Mouse (Mus musculus): ENCODE data around the gene Rpl41. TPM values are rescaled to one million over a fixed set of nuclear protein-coding genes. Genes with fewer than 3 reads are reported as not detected.
"Not testable (repeated sequence)": the region's sequence is repeated elsewhere in the genome, so short reads cannot be mapped to it uniquely, and the experiment has no call there.

Rpl41 gene
- polyA plus RNA-seq, 2 experiments from 2014 or later: 5,950 to 7,803 TPM

DNA sequence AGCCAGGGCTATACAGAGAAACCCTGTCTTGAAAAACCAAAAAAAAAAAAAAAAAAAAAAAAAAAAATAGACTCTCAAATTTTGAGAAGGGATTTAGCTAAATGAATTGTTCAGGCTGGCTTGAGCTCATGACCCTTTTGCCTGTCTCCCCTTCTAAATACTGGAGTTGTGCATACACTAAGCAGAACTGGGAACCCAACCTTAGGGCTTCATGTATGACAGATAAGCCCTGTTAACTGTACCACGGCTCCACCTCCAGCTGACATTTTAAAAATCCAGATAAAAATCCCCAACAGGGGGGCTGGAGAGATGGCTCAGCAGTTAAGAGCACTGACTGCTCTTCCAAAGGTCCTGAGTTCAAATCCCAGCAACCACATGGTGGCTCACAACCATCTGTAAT, 6.5 kb upstream of the Rpl41 start:
- not testable (repeated sequence) for ATAC-seq

DNA sequence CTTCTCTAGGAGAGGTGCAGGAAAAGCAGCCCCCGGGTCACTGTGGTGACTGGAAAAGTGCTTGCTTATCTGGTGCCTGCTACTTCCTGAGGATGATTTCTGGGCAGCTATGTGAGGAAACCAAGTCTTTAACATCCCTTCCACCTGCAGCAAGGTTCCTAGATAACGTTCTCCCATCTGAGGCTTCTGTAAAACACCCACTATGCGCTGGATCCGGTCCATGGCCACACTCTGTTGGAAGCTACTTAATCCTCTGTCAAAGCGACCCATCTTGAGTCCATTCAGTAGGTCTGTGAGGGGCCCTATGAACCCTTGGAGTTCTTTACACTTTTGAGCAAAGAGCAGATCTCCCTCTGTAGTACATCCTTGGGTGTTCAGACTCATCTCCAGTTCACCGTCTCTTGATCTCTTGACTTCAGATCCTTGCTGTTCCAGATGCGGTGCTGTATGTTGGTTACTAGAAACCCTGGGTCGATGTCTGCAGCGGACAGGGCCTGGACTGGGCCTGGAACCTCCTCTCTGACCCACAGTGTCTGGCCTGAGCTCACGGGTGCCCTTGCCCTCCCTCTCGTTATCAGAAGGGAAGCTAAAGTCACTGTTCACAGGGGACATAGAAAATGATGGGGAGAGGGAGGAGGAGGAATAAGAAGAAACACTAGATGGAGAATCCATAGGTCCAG, 1.2 kb upstream of the Rpl41 start:
- ATAC-seq: not testable (repeated sequence)

DNA sequence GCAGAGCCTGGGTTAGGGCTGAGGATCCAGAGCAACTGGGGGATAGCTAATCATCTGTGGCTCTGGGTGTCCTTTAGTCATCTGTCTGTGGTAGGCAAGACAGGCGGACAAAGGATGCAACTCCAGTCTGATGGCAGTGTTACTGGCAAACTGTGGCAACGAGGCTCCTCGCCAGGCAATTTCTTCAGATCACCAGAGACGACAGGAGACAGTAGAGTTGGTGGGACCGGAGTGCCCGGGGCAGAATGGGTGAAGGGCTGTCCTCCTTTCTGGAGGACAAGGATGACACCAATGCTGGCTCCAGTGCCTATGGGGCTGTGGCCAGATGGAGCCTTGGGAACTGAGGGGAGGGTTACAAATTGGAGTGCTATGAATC, 565 bp upstream of the Rpl41 start:
- ATAC-seq: not testable (repeated sequence)

DNA sequence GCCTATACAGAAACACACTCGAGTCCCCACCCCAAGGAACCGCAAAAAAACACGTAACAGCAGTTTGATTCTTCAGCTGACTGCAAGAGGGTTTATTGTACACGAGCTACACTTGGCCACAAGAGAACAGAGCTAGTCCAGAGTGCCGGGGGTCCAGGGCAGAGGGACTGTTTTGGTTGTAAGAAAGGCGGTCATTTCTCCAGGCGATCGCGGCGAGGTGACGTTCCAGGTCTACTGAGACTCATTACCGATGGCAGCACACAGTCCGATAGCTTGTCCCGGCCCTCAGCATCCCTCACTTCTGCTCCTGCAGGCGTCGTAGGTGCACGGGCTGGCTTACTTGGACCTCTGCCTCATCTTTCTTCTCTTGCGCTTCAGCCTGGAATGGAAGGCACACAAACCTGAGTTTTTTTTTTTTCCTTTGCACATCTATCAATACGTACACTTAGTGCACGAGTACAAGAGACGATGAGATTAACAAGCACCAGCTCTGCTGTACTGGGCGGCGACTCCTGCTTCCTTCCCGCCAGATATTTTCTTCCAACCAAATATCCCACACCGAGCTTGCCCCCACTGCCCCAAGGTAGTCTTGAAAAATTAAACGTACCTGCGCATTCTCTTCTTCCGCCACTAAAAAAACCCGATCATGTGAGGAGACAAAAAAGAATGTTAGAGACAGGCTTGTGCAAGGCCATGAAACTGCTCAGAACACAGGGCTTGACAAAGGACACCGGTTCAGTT, 884 bp downstream of the Rpl41 start:
- not testable (repeated sequence) for ATAC-seq

DNA sequence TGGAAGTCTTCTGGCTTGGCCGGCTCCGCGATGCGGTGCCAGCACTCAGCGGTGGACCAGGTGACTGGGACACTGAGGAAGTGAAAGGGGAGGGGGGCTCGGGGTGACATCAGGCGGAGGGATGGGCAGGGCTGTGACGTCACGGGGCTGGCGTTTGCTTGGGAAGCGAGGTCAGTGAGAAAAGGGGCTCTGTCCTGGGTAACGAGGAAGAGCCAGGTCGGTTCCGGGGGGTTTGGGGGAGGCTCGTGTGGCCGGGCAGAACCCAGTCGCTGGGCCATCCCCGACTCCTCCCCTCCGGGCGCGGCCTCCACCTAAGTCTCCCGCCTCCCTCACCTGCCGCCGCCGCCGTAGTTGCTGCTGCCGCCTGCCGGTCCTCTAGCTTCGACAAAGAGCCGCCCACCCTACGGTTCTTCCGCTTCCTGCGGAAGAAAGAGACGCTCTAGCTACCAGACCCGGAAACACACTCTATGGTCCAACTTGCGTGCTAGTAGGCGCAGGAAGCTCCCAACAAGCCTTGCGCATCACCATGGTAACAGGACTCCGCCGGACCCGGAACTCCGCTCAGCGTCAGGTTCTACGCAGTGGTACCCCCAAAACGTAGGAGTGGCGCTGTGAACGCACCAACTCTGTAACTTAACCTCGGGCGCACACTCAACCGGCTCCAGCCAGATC, 1.6 kb downstream of the Rpl41 start, which contains the start of gene Zc3h10:
Gene Zc3h10 (minus strand): TSS at position 414 of the 672 bp plus-strand sequence.
- peak; percentile 69 for ATAC-seq

DNA sequence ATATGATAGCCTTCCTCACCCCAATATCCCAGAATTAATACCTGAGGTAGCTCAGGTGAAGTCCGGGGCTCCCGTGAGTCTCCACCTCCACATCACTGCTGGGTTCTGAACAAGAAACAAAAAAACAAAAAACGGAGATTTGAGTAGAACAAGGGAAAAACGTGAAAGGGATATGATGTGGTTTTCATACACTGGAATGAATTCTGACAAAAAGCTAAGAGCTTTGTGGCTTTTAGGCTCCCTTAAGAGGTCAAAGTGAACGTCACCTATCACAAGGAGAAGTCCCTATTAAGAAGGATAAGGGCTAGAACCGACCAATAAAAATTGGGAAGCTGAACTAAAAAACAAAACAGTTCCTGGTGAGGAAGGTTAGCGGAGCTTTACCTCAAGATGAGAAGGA, 2.3 kb downstream of the Rpl41 start:
- no peak for ATAC-seq

DNA sequence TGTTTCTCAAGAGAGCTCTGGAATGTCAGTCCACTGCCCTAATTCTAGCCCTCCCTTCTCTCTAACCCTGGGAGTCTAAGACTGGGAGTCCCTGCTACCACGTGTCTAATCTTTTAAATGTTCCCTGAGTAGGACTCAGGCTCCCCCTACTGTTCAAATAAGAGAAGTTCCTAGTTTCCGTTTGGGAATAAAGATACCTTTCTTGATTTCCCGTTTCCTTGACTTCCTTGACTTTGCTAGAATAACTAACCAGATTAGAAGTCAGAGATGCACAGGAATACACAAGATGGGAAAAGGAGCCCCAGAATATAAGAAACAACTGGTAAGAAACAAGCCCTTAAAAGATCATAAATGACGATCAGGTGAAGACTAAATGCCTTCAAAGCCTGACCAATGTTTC, 2.7 kb downstream of the Rpl41 start:
- no peak for ATAC-seq

DNA sequence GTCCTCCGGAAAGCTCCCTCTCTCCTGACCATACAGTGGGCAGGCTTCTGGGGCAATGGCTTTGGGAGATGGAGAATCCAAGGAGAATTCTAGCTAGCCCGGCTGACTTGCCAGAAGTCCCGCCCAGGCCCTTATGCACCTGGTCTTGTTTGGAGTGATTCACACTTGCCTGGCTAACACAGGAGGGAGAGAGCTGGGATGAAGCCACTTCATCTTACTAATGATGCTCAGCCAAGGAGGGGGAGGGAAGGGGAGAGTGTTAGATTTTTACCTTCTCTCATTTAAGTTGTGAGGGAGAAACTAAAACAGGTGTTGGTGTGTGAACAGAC, 3.6 kb downstream of the Rpl41 start:
- no peak for ATAC-seq

DNA sequence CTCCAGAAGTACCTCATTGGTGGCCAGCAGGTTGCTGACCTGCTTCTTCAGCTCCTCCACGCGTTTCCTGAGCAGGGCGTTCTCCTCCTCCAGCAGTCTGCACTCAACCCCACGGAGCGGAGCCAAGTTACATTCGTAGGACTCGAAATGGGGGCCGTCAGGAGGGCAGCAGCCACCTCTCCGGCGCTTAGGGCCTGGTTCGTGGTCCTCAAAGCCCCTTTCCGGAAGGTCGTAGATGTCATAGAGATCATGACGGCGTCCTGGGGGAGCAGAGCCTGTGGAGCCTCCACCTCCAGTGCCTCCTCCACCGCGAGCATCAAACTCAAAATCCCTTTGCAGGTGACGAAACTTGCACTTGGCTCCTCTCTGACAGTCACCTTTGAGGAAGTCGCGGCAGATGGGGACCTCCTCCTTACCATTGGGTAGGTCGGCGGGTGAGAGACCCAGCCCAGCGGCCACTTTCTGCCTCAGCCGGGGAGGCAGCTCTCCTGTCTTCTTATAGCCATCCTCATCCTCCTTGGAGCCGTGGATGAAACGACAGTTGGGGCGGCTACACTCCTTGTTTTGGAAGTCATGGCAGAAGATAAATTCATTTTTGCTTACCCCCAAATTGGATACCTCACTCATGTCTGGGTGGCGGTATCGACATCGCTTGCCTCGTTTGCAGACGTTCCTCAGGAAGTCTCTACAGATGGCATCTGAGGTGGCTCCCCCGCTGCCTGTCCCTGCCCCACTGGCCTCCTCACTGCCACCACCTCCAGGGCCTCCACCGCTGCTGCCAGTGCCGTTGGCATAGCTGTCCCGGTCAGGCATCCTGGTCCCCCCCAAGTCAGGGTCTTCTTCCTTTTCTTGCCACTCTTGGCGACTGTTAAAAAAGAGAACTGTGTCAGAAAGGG, 4.2 kb downstream of the Rpl41 start:
- ATAC-seq: no peak

DNA sequence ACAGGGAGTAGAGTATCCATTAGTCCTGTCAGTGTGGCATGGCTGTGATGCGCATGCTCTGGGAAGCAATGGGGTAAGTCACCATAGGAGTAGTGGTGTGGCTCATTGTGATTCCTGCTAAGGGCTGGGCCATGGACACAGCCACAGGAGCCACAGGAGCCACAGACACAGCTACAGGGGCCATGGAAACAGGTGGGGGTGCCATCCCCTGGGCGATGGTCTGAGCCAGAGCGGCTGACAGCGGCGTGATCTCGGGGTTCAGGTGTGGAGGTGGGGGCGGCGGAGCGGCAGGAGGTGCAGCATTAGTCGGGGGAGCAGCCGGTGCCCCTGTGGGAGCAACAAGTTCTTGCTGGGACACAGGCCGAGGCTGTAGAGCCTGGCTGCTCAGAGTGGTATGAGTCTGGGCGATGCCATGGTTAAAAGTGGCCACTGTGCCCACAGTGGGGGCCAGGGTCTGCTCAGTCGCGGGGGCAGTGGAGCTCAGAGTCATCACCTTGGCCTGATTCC, 4.9 kb downstream of the Rpl41 start:
- ATAC-seq: no peak

DNA sequence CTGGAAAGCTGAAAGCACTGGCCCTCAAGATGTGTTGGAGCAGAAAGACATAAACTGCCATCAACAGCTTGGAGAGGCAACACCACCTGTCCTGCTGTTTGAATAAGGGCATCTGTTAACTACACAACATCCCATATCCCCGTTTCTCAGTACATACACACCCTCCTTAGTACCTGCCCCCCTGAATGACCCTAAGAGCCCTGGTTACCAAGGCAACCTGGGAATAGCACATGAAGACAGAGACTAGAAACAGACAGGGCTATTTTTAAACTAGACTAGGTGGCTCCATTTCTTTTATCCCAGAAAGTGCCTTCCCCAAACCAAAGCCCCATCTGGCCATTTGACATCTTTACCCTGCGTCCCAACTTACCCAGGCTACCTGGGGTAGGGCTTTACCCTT, 6.0 kb downstream of the Rpl41 start:
- no peak for ATAC-seq

DNA sequence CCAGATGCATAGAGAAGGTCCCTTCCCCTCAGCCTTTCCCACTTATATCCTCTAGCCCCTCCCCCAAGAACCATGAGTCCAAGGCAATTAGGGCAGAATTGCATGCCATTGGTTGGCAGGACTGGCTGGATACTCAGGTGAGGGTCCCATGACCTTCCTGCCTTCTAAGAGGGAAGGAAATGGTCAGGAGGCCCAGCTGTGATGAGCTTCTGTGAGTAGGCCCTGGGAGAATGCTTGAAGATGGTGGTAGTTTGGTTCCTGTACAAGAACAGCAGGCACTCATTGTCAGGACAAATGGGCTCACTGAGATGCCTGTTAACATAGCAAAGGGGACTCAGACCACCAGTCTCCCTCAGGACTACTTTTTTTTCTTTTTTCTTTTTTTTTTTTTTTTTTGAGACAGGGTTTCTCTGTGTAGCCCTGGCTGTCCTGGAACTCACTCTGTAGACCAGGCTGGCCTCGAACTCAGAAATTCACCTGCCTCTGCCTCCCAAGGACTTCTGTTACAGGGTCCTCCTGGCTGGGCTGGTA, 10.7 kb downstream of the Rpl41 start:
- ATAC-seq: no peak

DNA sequence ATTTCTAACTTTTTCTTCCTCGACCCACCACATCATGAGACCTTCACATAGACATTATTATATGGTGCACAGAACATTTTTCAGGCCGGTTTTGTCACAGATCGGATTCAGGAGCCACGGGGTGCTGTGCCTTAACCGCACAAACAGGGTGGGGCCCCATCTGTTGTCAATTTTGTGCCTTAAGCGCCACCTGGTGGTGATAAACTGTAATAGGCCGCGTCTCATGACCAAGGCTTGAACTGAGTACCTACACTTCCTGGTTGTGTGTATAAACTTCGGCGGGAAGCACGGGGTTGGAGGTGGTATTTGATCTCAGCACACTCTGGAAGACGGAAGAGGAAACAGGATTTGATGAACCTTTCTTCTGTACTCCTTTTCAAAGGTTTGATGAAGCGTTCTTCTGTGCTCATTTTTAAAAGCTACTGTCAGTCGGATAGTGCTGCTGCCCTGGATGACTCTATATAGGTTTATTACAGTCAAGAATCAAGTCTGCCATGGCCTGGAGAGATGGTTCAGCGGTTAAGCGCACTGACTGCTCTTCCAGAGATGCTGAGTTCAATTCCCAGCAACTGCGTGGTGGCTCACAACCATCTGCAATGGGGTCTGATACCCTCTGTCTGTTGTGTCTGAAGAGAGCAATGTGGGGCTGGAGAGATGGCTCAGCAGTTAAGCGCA, 12.7 kb downstream of the Rpl41 start:
- peak; percentile 99 for ATAC-seq

DNA sequence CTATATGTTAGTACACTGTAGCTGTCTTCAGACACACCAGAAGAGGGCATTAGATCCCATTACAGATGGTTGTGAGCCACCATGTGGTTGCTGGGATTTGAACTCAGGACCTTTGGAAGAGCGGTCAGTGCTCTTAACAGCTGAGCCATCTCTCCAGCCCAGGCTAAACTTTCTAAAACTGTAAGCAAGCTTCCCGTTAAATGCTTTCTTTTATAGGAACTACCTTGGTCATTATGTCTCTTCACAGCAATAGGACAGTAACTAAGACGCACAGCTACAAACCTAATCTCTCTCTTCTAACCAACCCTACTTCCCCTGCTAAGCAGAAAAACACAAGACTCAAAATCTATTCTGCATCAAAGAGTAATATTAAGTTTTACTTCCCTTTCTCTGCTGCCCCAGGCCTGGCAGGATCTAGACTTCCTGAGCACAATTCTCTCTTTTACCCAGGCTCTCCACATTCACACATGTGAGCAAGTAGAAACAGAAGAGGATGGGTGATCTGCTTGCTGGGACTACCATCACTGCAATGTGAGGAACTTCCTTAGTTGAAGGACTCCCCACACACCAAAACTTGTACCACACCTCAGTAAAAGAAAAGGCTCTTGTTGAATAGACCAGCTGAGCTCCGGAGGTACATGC, 13.4 kb downstream of the Rpl41 start:
- ATAC-seq: peak; percentile 33

DNA sequence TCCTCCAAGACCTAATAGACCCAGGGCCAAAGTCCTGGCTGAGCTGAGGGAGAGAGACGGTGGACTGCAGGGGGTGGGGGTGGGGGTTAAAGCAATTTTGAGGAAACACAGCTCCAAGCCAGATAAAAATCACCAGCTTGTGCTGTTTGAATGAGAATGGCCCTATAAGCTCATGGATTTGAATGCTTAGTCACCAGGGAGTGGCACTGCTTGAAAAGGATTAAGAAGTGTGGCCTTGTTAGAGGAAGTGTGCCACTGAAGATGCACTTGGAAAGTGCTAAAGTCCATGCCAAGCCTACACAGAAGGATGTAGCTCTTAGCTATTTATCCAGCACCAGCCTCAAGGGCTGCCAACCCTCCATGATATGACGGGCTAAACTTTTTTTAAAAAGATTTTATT, 13.9 kb downstream of the Rpl41 start:
- no peak for ATAC-seq

DNA sequence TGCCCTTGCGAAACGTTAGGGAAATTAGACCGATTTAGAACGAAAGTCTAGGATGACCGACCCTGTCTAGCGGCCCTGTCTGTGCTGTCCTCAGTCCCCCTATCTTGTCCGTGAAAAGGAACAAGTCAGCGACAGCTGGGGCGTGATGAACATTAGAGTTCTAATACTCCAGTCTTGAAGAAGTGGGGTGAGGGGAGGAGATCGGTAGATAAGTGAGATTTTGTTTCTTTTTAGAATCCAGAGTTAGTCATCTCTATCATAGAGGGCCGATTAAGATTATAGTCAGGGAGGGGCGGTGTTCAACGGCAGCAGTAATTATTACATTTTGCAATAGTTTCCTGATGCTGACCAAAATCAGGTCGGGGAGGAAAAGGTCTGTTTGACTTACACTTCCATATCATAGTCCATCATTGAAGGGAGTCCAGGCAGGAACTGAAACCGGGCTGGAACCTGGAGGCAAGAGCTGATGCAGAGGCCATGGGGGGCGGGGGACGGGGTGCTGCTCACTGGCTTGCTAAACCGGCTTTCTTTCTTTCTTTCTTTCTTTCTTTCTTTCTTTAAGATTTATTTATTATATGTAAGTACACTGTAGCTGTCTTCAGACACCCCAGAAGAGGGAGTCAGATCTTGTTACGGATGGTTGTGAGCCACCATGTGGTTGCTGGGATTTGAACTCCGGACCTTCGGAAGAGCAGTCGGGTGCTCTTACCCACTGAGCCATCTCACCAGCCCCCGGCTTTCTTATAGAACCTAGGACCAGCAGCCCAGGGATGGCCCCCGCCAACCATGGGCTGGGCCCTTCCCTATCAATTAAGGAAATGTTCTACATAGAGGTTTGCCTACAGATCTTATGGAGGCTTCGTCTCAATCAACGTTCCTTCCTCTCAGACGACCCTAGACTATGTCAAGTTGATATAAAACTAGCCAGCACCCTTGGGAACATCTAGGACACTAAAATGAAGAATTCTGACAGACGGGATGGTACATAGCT, 22.4 kb downstream of the Rpl41 start:
- ATAC-seq: no peak

DNA sequence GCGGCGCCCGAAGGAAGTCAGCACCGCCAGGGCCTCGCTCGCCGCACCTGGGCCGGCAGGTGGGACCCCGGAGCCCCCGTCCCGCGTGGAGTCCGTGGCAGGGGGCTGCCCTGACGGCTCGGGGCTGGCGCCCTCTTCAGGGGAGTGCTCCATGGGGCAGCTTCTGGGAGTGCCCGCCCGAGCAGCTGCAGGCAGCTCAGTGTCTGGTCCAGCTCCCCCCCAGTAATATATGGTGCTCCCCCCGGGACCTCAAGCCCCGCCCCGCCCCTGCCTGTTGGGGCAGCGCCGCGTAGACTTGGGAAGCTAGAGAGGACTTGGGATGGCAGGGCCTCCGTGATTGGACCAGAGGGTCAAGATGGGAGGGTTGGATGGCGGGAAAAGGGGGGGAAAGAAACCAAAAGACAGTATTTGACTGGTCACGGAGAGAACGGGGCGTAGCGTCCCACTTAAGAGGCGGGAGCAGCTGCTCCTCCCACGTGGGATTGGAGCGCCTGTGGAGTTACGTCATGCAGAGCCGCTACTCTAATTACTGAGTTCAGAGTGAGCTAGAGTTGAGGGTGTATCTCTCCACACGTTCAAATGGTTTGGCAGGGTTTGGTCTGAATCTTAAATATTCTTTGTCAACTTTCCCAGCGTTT, 23.3 kb downstream of the Rpl41 start, which contains the start of gene Esyt1:
Gene Esyt1 (minus strand): TSS at position 201 of the 638 bp plus-strand sequence.
- ATAC-seq: peak; percentile 83

DNA sequence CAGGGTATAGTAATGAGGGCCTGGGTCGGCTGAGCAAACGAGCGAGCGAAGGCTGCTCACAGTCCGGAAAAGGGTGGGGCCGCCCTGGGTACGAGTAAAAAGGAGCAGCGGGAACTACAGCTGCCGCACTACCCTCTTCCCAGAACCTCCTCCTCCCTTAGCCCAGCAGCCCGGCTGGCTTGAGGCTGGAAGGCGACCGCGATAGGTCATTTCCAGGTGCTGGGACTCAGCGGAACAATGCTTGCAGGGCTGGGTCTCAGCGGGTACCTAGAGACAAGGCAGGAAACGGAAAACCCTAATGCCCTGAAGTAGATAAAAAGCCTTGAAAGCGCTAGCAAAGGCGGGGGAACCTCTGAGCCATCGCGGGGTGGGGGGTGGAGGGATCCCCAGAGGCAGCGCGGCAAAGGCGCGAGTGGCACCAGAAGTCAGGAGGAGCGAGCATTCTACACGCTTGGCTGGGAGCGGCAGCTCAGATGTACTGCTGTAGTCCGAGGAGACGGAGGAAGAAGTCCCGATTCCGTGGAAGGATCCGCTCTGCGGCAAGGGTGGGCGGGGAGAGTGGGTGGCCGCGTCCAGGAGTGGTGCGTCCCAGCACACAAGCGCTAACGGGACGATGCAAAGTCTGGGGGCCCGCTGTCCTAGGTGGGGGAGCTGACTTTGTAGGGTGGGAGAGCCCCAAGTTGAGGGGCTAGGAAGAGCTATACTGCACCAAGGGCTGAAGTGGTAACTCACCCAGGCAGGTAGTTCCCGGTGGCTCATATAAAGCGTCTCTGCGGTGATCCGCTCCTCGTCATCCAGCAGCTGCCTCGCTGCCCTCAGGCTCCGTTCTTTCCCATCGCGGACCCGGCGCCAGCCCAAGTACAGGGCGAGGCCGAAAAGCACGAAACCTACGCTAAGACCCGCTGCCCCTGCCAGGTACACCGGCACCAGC, 24.1 kb downstream of the Rpl41 start:
- peak; percentile 61 for ATAC-seq

All from activated CD4-positive, CD25-positive, alpha-beta regulatory T cell, adult 4 months (primary cell).